Mouse (Mus musculus) gastrocnemius, postnatal 36 days (tissue): Measurements from ENCODE around the gene Rtl8a. TPM values are rescaled to one million over a fixed set of nuclear protein-coding genes. Genes with fewer than 3 reads are reported as not detected.
"Not testable (repeated sequence)": the region's sequence is repeated elsewhere in the genome, so short reads cannot be mapped to it uniquely, and the experiment has no call there.

Experiments
- DNase-seq, 2 experiments: peaks; one replicate each; pipeline ENCODE4 v3.0.0; 2022
- intact Hi-C: fragments of 180-260 bp; cut with DNase I; formaldehyde crosslinking; loops from one replicate; pipeline ENCODE4 v1.15.1; 2025
- long read RNA-seq, 2 experiments: library from polyadenylated mRNA; stranded (forward); transcript quantifications; one replicate each; pipeline ENCODE4 v2.0.0; 2021
- total RNA-seq, 2 experiments: library from RNA; stranded (reverse); gene quantifications; 2 replicates each; pipeline ENCODE4 v1.2.3; 2021

Gene Rtl8a
- total RNA-seq: 10 to 100 TPM; 63.6 to 70.8 TPM
- long read RNA-seq, experiment 1, transcript Rtl8a-201 (1 exons, 1,195 nt): major isoform, 45 of 45 reads
- long read RNA-seq, experiment 1, partial matches to known transcripts: 0 of 45 reads
- long read RNA-seq, experiment 1, other reads (novel, unspliced or antisense): 0 of 45 reads
- long read RNA-seq, experiment 2, transcript Rtl8a-201 (1 exons, 1,195 nt): major isoform, 81 of 82 reads
- long read RNA-seq, experiment 2, partial matches to known transcripts: 0 of 82 reads
- long read RNA-seq, experiment 2, other reads (novel, unspliced or antisense): 1 of 82 reads

GRCm38 (mm10) chrX:53642980-53643961, at the start of gene Rtl8a:
Rtl8a (minus strand) TSS chrX:53643682.
- peak; percentile 67 for DNase-seq
- intact Hi-C loops: not testable (repeated sequence)

GRCm38 (mm10) chrX:53693141-53693540, 49.7 kb upstream of the Rtl8a start:
- intact Hi-C loops: no loop called here
- DNase-seq: no peak

- intact Hi-C loops: no loop called here
- DNase-seq: no peak
Measured at GRCm38 (mm10) chrX:53692065-53692464, 48.6 kb upstream of the Rtl8a start.

GRCm38 (mm10) chrX:53684676-53685075, 41.2 kb upstream of the Rtl8a start:
- intact Hi-C loops: not testable (repeated sequence)

GRCm38 (mm10) chrX:53682650-53683049, 39.2 kb upstream of the Rtl8a start:
- intact Hi-C loops, DNase-seq: not testable (repeated sequence)

More at GRCm38 (mm10) chrX:53684676-53685075, 41.2 kb upstream of the Rtl8a start:
- DNase-seq: not testable (repeated sequence)

- DNase-seq: peak; percentile 34 to 47
- intact Hi-C loops: not testable (repeated sequence)
Measured at GRCm38 (mm10) chrX:53676943-53677342, 33.5 kb upstream of the Rtl8a start.

GRCm38 (mm10) chrX:53670696-53671095, 27.2 kb upstream of the Rtl8a start:
- intact Hi-C loops, DNase-seq: not testable (repeated sequence)

- peak; percentile 64 to 76 for DNase-seq
- intact Hi-C loops: no loop called here
Measured at GRCm38 (mm10) chrX:53670294-53670693, 26.8 kb upstream of the Rtl8a start, which contains the start of gene Rtl8b. Rtl8b (minus strand) TSS chrX:53670408.

GRCm38 (mm10) chrX:53669557-53670270, 26.2 kb upstream of the Rtl8a start:
- DNase-seq, intact Hi-C loops: not testable (repeated sequence)

- DNase-seq, intact Hi-C loops: not testable (repeated sequence)
Measured at GRCm38 (mm10) chrX:53652917-53653316, 9.4 kb upstream of the Rtl8a start.

GRCm38 (mm10) chrX:53645885-53646284, 2.4 kb upstream of the Rtl8a start:
- intact Hi-C loops: no loop called here
- DNase-seq: no peak

- DNase-seq, intact Hi-C loops: not testable (repeated sequence)
Measured at GRCm38 (mm10) chrX:53642604-53642979, 890 bp downstream of the Rtl8a start.

GRCm38 (mm10) chrX:53638107-53638506, 5.4 kb downstream of the Rtl8a start:
- intact Hi-C loops, DNase-seq: not testable (repeated sequence)

- DNase-seq, intact Hi-C loops: not testable (repeated sequence)
Measured at GRCm38 (mm10) chrX:53611395-53611794, 32.1 kb downstream of the Rtl8a start.

- intact Hi-C loops: no loop called here
- peak in 1 of 2 experiments; percentile 52 for DNase-seq
Measured at GRCm38 (mm10) chrX:53610571-53610970, 32.9 kb downstream of the Rtl8a start.

- intact Hi-C loops, DNase-seq: not testable (repeated sequence)
Measured at GRCm38 (mm10) chrX:53608879-53609278, 34.6 kb downstream of the Rtl8a start, which contains the start of gene Gm14597. Gm14597 (minus strand) TSS chrX:53608979.

GRCm38 (mm10) chrX:53608122-53608813, 35.2 kb downstream of the Rtl8a start:
- intact Hi-C loops: no loop called here

GRCm38 (mm10) chrX:53607242-53608121, 36.0 kb downstream of the Rtl8a start, which contains the start of gene Rtl8c:
Rtl8c (plus strand) TSS chrX:53608032.
- DNase-seq: peak; percentile 21 to 36
- intact Hi-C loops: no loop called here

More at GRCm38 (mm10) chrX:53608122-53608813, 35.2 kb downstream of the Rtl8a start:
- no peak for DNase-seq
